In the genomic region with DNA sequence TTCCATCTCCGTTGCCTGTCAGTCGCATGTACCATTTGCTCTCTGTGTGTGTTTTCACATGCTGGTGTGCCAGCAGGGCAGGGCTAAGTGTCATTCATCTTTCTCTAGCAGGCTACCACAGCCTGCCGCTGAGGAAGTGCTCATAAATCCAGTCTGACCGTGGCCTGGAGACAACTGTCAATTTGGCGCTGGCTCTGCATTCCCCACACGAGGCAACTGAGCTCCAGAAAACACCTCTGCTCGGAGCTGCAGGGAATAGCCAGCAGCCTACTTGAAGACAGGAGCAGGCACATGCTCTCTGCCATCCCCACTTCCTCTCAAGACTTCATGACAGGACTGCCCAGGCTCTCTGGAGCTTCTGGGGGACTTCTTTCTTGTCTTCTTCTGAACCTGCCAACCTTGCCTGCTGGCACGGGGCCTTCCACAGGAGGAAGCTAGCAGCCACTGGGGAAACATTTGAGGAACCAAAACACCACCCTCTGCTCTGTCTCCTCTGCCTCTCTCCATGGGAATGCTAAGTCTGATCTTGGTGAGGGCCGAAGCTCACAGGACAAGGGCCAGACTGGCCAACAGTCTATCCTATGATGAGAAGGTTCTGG, we compare ENCODE assay signal across 18 mouse cellular contexts. TPM values are rescaled to one million over a fixed set of nuclear protein-coding genes. Genes with fewer than 3 reads are reported as not detected.
DNase-seq lines count a peak whose midpoint lies in the region; ATAC-seq lines count a peak whose summit lies in the region.
"Had no signal": no experiment of that assay in that cellular context is flagged by ENCODE, and none has a peak within 500 bp of the region (broad histone marks: within the 10 kb centered on the region; RNA-seq: fewer than 3 reads in every experiment).

No protein-coding gene starts in this region.

- no peak overlapping the region for H3K4me2 ChIP-seq in heart, embryonic 12.5 days
- H3K4me2 ChIP-seq in forebrain, embryonic 14.5 days (ENCODE audit: low read length): no peak overlapping the region
- H3K4me2 ChIP-seq: embryonic facial prominence, embryonic 12.5 days; forebrain, embryonic 12.5 days; heart, embryonic 13.5 days had no signal

- 57% methylated on average over 9 of the region's 9 CpGs for WGBS in heart, embryonic 12.5 days
- 77% methylated on average over 9 of the region's 9 CpGs for WGBS in forebrain, embryonic 14.5 days

- peak; percentile 94 for DNase-seq in heart, adult 11 months
- peak; percentile 35 for DNase-seq in lung, postnatal 36 days
- DNase-seq in lung, postnatal 10 days: no peak
- DNase-seq in c-Kit-positive CD71-negative TER-119-negative erythroid progenitor cells, embryonic 14.5 days (ENCODE audit: low read depth): peak; percentile 9
- no peak for DNase-seq in forebrain, embryonic 14.5 days (ENCODE audit: low spot score)
- no peak for DNase-seq in c-Kit-positive CD71-positive TER-119-positive erythroid progenitor cells, embryonic 14.5 days (ENCODE audit: low spot score)
- DNase-seq: adrenal gland, postnatal 10 days had no signal

- peaks cover 10% of the 10 kb centered on the region for H3K4me1 ChIP-seq in heart, embryonic 12.5 days (replicated peaks)
- peaks cover 4% of the 10 kb centered on the region for H3K4me1 ChIP-seq in forebrain, embryonic 14.5 days (ENCODE audit: control insufficient read depth, insufficient read depth, low read length)
- H3K4me1 ChIP-seq: embryonic facial prominence, embryonic 12.5 days had no signal

- no peak overlapping the region for H3K27ac ChIP-seq in heart, embryonic 12.5 days (ENCODE audit: poor library complexity, severe bottlenecking)
- H3K27ac ChIP-seq in forebrain, embryonic 14.5 days (ENCODE audit: low read depth, low read length): no peak overlapping the region
- H3K27ac ChIP-seq: embryonic facial prominence, embryonic 12.5 days; forebrain, embryonic 12.5 days; heart, embryonic 13.5 days; limb, embryonic 10.5 days had no signal

- no peak overlapping the region for H3K9ac ChIP-seq in heart, embryonic 12.5 days
- H3K9ac ChIP-seq in forebrain, embryonic 14.5 days (ENCODE audit: low read length): no peak overlapping the region
- H3K9ac ChIP-seq: embryonic facial prominence, embryonic 12.5 days; forebrain, embryonic 12.5 days; heart, embryonic 13.5 days had no signal

- no peak overlapping the region for H3K4me3 ChIP-seq in heart, embryonic 12.5 days
- H3K4me3 ChIP-seq in forebrain, embryonic 14.5 days (ENCODE audit: low read depth, low read length): no peak overlapping the region
- H3K4me3 ChIP-seq: embryonic facial prominence, embryonic 12.5 days; forebrain, embryonic 12.5 days; heart, embryonic 13.5 days; limb, embryonic 10.5 days had no signal

- no peaks in the 10 kb centered on the region for H3K36me3 ChIP-seq in heart, embryonic 12.5 days
- no peaks in the 10 kb centered on the region for H3K36me3 ChIP-seq in forebrain, embryonic 14.5 days (ENCODE audit: control insufficient read depth, insufficient read depth, low read length)
- H3K36me3 ChIP-seq: embryonic facial prominence, embryonic 12.5 days; forebrain, embryonic 12.5 days; heart, embryonic 13.5 days; limb, embryonic 10.5 days had no signal

- H3K9me3 ChIP-seq in heart, embryonic 12.5 days (replicated peaks): no peaks in the 10 kb centered on the region
- no peaks in the 10 kb centered on the region for H3K9me3 ChIP-seq in forebrain, embryonic 14.5 days (replicated peaks; ENCODE audit: control insufficient read depth, low read length)
- H3K9me3 ChIP-seq: embryonic facial prominence, embryonic 12.5 days; forebrain, embryonic 12.5 days; heart, embryonic 13.5 days; limb, embryonic 10.5 days had no signal

- no peak for ATAC-seq in heart, embryonic 12.5 days (ENCODE audit: insufficient number of reproducible peaks, low FRiP score)
- peak; percentile 54 to 63 for ATAC-seq in hematopoietic stem cell, adult 5-6 weeks (replicated peaks in 1 of 2; ENCODE audit: insufficient read depth in 1 of 2, low FRiP score in 2 of 2, low TSS enrichment in 1 of 2, low read depth in 1 of 2, poor library complexity in 2 of 2, severe bottlenecking in 2 of 2)
- no peak for ATAC-seq in forebrain, embryonic 14.5 days
- ATAC-seq: CD4-positive, CD25-positive, alpha-beta regulatory T cell, adult 4 months; intestine, postnatal 0 days; Patski had no signal

- H3K27me3 ChIP-seq in heart, embryonic 12.5 days (replicated peaks): no peaks in the 10 kb centered on the region
- H3K27me3 ChIP-seq in forebrain, embryonic 14.5 days (replicated peaks; ENCODE audit: control insufficient read depth, insufficient read depth, low read length): no peaks in the 10 kb centered on the region
- H3K27me3 ChIP-seq: embryonic facial prominence, embryonic 12.5 days; forebrain, embryonic 12.5 days; heart, embryonic 13.5 days; Patski had no signal

RNA-seq across cellular contexts. Expression of a gene that starts 13.2 kb away (rescaled TPM):
- not detected in 2 replicates for polyA plus RNA-seq in heart, embryonic 12.5 days (2016; fragmentation: Nextera tagmentation; extraction: Ambion mirVana)
- not detected in 2 replicates for total RNA-seq in hematopoietic stem cell, adult 5-6 weeks (2017)
- not detected in 2 replicates for polyA plus RNA-seq in forebrain, embryonic 14.5 days (2014; fragmentation: Nextera tagmentation; extraction: Ambion mirVana)
- total RNA-seq: adrenal gland, postnatal 10 days had no signal
- polyA plus RNA-seq: CD4-positive, CD25-positive, alpha-beta regulatory T cell, adult 4 months; embryonic facial prominence, embryonic 12.5 days; forebrain, embryonic 12.5 days; heart, embryonic 13.5 days; intestine, postnatal 0 days; large intestine, adult 2 months; limb, embryonic 10.5 days; lung, embryonic 16.5 days; Patski had no signal

RNA-seq across cellular contexts. Expression of a gene that starts 43.0 kb away (rescaled TPM):
- 14.4 and 18.6 TPM in 2 replicates for polyA plus RNA-seq in heart, embryonic 12.5 days (2016; fragmentation: Nextera tagmentation; extraction: Ambion mirVana)
- 38.3 and 47.0 TPM in 2 replicates for total RNA-seq in hematopoietic stem cell, adult 5-6 weeks (2017)
- polyA plus RNA-seq in forebrain, embryonic 14.5 days (2014; fragmentation: Nextera tagmentation; extraction: Ambion mirVana): 24.8 and 31.0 TPM in 2 replicates

Comparison
In these comparisons a context has a peak if more than half of its experiments do, and no peak if none do; other contexts are left out.
1. DNase-seq: peak in heart, adult 11 months (single experiment), lung, postnatal 36 days (single experiment) and c-Kit-positive CD71-negative TER-119-negative erythroid progenitor cells, embryonic 14.5 days (single experiment); none in lung, postnatal 10 days (single experiment), forebrain, embryonic 14.5 days (single experiment) and c-Kit-positive CD71-positive TER-119-positive erythroid progenitor cells, embryonic 14.5 days (single experiment).
2. ATAC-seq: peak in hematopoietic stem cell, adult 5-6 weeks (2 of 2); none in heart, embryonic 12.5 days (single experiment) and forebrain, embryonic 14.5 days (single experiment).